Mouse (Mus musculus) right cerebral cortex, postnatal 36 days (tissue): Measurements from ENCODE around the gene Tmem101.

Experiments used
- DNase-seq, 2 experiments: peaks; one replicate each; pipeline ENCODE4 v3.0.0; 2022; ENCODE audit warnings: low spot score in 2 of 2, mixed read lengths in 1 of 2

Gene Tmem101

DNA sequence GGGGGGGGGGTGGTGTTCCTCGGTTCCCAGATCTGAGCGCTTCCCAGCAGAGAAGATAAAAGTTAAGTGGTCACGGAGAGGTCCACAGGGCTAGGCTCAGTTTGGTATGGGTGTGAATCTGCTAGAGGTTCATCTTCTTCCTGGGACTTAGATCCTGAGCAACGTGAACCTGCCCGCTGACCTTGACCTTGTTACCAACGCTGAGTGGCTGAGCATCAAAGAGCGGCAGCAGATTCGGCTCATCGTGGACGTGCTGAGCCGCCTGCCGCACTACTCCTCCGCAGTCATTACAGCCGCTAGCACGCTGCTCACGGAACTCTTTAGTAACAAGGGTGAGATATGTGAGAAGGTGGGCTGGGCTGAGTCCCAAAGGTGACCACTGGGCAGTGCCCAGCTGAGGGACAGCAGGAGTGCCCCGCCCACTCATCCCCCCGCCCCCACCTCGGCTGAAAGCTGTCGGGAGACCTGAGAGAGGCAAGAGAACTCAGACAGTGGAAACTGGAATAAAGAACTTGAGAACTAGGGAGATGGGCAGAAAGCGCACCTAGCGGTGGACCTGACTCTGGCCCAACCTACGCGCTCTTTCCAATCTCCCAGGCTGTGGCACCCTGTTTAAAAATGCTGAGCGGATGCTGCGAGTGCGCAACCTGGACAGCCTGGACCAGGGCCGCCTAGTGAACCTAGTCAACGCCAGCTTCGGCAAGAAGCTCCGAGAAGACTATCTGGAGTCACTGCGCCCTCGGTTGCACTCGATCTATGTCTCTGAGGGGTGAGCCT is 8.8 kb downstream of the Tmem101 start:
- DNase-seq = no peak

DNA sequence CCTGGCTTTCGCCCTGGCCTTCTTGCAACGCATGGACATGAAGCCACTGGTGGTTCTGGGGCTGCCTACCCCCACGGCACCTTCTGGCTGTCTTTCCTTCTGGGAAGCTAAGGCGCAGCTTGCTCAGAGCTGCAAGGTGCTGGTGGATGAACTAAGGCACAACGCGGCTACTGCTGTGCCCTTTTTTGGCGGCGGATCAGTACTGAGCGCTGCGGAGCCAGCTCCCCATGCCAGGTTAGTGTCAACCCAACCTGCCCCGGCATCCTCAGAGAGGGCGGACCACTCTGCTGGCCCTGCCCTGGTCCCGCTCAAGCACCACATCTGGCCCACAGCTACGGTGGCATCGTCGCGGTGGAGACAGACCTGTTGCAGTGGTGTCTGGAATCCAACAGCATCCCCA is 9.7 kb downstream of the Tmem101 start:
- DNase-seq = no peak

DNA sequence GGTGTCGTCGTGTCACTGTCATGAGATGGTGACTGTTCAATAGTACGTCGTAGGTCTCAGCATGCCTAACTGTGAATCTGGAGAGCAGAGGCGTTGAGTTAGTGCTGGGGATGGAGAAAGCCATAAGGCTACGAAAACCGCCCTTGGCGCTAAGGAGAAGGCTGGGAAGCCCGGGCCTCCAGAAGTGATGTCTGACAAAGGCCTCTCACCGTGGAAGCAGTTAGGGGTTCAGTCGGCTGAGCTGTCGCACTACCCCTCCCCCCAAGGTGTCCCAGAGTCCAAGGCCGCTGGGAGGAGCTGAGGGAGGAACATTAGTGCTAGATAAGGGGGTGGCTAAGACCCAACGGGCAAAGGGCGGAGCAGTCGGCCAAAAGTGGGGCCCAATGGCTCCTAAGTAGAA is 10.2 kb downstream of the Tmem101 start:
- no peak for DNase-seq

DNA sequence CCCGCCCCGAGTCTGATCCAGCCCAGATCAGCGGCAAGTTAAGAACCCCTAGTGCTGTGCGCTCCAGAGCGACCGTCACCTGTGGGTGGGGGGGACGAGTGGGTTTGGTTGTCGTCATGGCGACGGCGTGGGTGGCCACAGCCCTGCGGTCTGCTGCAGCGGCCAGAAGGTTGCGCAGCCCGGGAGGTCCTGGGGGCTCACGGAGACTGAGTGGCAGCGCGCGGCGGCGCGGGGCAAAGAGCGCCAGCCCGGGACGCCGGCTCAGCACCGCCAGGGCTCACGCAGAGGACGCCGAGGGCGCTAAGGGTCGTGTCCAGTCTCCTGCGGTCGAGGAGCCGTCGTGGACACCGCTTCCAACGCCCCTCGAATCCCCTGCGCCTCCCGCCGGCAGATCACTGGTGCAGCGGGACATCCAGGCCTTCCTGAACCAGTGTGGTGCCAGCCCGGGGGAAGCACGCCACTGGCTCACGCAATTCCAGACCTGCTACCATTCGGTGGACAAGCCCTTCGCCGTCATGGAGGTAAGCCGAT is 10.7 kb downstream of the Tmem101 start, which contains the start of gene Nags:
Gene Nags (plus strand): TSS at position 43 of the 531 bp plus-strand sequence.
- no peak for DNase-seq

DNA sequence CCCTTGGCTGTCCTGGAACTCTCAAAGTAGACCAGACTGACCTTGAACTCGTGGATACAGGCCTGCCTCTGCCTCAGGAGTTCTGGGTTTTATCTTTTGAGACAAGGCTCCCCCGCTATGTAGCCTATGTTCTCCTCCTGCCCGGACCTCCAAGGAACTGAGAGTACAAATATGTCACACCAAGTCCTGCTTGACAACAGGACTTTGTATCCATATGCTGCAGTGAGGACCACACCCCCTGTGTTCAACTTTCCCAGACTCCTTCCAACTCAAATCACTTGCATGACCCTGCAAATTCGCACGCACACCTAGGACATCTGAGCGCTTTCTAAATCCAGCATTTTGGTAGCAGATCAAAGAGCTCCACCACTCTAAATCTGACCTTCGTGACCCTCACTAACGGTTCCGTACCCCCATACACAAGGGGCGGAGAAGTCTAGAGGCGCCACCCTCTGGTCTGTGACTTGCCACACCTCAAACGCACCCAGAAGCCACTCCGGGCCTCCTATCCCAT is 11.2 kb downstream of the Tmem101 start:
- DNase-seq = no peak

DNA sequence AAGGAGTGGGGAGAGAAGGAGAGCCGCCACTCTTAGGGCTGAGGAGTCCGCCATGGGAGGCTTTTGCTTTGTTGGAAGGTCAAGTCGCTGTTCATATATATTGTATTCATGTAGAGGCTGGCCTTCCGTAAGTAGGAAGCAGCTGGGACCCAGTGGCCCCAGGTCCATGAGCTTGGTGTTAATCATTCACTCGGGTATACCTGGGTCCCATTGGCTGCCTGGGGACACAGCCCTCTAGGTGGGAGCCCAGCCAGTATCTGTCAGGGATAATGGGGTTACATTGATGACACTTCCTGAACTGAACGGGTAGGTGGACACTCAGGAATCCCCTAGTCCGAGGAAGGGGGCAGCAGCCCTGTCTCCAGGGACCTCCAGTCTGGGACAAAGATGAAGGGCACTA is 13.8 kb downstream of the Tmem101 start:
- DNase-seq = no peak

DNA sequence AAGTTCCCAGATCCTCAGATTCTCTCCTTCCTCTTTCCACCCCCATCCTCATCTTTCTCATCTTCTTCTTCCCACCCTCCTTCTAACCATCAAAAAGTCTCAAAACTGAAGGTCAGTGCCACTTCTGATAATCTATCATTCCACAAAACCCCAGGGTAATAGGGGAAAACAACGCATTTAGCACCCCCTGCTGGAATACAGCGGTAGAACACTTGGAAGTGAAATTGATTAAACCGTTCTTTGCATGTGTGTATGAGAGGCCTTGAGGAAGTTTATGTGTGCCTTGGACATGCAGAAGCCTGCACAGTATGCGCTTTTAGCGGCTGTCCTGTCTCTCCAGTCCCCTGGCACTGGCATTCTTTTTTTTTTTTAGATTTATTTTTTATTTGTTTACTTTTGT is 15.7 kb downstream of the Tmem101 start:
- no peak for DNase-seq

DNA sequence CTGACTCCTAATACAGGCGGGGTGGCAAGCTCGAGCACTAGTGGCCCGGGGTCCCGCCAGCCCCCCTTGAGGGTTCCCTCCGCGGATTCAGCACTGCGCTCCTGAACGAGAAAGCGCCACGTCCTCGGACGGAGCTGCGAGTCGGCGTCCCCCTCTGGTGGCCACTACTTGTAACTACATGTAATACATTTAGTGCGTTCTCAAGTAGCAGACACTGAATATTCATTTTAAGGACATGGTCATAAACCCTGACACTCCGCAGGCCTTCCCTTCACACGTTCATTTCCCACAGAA is 17.8 kb downstream of the Tmem101 start:
- DNase-seq = no peak

DNA sequence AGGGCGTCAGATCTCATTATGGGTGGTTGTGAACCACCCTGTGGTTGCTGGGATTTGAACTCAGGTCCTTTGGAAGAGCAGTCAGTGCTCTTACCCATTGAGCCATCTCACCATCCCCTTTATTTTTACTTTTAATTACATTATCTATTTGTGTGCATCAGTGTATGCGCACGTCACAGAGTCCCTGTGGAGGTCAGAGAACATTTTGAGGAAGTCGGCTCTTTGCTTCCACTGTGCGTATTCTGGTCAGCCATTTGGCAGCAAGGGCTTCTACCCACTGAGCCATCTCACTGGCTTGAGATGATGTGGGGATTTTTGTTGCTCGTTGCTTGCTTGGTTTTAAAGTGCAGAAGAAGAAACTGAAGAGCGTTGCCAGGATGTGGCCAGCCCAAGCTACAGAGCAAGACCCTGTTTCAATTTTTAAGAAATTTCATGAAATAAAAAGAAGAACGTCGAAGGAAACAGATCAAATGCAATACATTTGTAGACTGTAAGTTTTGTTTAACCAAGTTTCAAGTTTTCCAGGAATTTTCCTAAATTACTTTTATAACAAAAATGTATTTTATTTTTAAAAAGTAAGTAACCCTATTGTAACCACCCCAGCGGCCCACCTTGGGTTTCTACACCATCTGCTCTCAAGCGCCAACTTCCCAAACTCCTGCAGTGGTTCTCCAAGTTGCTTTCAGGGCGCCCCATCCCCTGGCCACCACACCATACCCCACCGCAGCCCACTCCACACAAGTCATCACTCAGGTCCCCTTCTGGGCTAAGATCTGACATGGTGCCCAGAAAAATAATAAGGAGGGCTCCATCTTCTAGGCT is 18.4 kb downstream of the Tmem101 start:
- DNase-seq = no peak

DNA sequence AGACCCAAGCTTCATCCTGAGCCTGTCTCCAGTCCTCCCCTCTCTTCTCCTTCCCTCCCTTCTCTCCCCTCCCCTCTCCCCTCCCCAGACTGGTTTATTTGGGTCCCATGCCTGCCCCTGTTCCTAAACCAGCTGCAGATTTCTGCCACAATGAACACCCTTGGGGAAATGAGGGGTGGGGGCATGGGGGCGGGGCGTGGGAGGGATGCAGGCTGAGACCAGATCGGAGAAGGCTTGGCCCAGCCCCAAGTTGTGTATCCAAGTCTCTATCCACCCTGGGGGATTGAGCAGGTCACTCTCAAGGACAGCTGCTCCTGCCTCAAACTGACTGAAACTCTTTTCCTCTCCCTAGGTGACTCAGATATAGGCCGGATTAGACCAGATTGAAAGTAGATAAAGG is 21.7 kb downstream of the Tmem101 start:
- no peak for DNase-seq

DNA sequence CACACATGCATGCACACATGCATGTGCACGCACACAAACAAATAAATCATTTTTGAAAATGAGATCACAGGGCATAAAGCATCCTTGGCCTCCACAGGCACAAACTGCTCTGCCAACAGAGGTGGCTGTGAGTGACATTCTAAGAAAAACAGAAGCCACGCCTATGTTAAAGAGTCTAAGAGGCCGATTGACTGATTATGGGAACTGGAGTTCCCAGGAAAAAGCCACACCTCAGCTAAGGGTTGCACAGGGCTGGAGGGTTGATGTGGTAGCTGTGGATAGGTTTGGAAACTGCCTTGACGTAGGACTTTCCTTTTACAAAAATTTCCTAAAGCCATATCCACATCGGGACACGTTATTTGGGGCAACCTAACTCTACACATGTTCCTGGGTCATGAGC is 38.8 kb downstream of the Tmem101 start:
- no peak for DNase-seq

DNA sequence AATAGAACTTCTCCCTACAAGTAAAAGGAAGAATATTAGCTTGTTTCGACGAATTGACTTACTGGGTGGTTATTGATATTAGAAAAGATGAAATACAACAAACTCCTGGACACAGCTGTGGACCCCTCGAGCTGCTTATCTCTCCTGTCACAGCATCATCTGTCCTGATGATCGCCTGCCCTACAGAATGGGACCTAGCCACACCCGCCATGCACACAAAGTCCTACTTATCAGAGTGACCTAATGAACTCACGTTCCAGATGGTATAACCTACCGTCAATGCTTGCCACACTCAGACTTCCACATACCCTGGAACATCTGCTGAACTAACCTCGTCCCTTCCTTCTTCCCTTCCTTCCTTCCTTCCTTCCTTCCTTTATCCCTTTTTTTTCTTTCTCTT is 40.0 kb downstream of the Tmem101 start:
- no peak for DNase-seq

DNA sequence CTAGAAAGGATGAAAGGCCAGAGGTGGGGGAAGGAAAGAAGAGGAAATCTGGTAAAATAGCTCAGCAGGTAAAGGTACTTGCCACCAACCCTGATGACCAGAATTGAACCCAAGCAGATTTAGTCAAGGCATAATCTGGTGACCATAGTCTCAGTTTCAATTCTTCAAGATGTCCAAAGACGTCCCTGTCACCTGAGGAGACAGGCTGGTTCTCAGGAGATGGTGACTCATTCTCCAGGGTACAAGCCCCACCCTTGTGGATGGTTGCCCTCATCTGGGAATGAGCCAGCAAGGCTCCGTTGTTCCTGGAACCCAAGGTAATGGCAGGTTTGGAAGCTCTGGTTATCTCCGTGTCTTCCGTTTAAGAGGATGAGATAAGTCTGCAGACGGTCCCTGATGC is 44.6 kb downstream of the Tmem101 start:
- DNase-seq = no peak

DNA sequence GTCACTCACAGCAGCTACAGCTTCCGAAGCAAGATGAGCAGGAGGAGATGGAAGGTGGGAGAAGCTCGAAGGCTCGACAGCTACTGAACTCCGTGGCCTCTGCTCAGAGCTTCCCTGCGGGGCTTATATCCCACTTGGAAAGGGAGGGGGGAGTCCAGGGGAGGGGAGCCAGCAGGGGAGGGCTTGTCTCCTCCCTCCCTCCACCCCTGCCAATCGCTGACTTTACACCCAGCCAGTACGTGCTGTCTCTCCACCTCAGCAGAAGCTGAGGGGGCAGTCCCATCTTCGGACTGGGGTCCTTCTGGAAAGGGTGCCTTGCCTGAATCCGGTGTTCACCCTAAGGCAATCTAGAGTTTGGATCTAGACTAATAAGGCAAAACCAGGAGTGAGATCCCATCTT is 48.5 kb downstream of the Tmem101 start, which contains the start of gene Pyy:
Gene Pyy (minus strand): TSS at position 101 of the 400 bp plus-strand sequence.
- no peak for DNase-seq

DNA sequence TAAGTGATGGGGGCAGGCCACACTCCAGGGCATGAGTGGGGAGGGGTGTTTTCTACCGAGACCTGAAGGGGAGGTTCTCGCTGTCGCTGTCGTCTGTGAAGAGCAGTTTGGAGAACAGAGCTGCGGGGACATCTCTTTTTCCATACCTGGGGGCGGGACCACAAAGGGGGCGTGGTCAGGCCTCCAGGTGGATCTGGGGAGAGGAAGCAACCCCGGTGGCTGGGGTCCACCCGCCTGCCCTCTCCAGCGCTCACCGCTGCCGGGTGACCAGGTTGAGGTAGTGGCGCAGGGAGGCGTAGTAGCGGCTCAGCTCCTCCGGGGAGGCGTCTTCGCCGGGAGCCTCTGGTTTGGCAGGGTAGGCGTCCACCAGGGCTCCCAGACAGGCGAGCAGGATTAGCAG is 49.3 kb downstream of the Tmem101 start:
- DNase-seq = no peak
